Mouse (Mus musculus): ENCODE measurements around the gene Shc4.

Gene Shc4

DNA sequence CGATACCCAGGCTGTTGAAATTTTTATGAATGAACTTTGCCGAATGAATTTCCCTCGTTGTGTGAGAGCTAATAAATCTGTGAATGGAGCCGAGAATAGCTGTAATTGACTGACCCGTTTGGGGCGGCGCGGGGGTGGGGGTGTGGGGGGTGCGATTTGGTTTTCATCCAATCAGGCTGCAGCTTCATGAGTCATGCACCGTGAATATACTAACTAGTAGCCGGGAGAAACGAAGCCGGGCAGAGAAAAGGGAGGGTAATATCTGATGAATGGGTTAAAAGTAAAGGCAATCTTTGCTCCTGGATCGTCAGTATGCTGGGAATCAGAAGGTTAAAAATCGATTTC is at the start of gene Shc4:
Shc4 (minus strand) TSS at position 63 of the 345 bp plus-strand sequence.
- DNase-seq = no peak

GRCm38 (mm10) chr2:125765029-125765428 is 41.1 kb upstream of the Shc4 start:
- DNase-seq = no peak

DNA sequence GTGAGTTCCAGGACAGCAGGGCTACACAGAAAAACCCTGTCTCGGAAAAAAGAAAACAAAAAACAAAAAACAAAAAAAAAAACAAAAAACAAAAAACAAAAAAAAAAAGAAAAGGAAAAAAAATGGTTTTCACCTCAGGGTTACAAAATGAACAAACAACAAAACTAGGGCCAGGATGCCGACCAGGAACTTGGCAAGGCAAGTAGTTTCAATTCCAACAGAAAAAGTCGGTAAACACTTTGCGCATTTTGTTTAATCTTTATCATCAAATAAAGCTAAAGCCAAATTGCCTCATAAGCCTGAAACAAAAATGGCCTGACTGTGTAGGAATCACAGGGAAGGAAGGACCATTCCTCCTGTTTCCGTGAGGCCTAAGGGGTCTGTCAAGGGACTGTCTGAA is 40.6 kb upstream of the Shc4 start:
- no peak for DNase-seq

DNA sequence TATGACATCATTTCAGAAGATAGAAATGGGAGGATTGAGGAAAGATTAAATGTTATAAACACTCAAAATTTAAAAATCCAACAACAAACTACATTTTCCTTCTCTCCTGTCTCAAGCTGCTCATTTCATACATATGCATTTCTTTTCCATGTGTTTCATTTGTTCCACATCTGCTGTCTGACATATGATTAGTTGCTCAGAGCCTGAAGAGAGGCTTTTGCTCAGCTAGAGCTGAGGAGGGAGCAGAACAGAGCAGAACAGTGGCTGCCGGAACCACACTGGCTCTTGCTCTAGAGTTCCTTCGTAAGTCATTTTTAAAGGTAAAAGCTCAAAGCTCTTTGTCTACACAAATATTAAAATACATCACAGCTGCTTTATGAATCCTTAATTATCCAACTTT is 25.4 kb upstream of the Shc4 start:
- no peak for DNase-seq

DNA sequence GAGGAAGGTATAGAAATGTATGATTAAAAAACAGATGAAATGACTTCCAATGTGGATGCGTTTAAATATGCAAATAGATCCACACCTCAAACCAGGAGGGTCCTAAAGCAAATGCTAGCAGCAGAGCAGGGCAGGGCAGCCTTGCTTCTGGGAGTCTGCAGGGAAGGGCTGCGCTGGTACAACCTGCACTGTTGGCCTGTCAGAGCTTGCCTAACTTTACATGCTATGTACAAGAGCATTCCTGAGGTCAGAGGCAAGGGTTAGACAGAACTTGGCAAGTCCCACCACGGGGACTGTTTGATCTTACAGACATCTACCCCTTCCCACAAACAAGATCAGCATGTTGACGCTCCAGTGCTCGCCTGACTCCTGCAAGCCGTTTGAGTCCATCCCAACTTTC is 15.4 kb upstream of the Shc4 start:
- DNase-seq = no peak

GRCm38 (mm10) chr2:125738718-125739117 is 14.8 kb upstream of the Shc4 start:
- no peak for DNase-seq

DNA sequence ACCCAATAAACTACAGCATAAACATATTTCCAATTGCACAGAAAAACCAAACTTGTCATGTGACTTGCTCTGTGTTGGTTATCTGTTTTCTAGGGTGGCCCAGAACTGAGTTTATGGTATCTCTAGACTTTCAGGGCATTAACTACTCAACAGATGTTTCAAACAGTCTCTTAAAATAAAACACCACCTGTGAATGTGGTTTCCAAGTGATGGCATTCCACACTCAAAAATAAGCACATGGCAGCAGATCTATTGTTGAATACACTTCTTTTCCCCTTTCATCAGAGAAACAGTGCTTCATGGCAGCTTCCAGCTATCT is 12.0 kb upstream of the Shc4 start:
- DNase-seq = no peak

DNA sequence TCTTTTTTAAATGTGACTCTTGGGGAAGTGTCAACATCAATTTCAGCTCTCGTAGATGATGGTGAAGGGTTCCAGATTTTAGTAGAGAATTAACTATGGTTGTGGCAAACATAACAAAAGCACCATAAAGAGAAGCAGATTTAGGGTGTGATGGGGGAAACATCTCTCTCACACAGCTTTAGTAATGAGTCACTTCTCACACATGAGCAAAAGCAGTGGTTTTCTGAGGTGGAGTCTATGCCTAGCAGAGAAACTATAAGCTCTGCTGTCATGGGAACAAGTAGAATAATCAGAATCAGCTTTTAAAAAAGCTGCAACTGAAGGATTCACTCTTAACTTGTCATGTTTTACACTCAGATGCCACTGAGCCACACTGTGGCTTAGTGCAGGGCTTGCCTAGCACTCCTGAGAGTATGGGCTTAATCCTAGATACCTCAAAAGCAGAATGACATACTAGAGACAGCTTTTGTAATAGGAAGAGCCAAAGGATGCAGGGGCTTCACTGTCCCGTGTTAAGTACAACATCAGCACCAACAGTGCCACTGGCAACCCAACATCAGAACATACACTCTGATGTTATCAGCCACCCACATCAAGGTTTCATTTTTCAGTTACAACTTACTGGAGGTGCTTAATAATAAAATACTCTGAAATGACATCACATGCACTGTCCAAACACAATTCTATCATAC is 11.5 kb upstream of the Shc4 start:
- DNase-seq = no peak

GRCm38 (mm10) chr2:125734741-125735140 is 10.8 kb upstream of the Shc4 start:
- DNase-seq = no peak

GRCm38 (mm10) chr2:125731763-125732560 is 8.0 kb upstream of the Shc4 start:
- peak; percentile 88 for DNase-seq

DNA sequence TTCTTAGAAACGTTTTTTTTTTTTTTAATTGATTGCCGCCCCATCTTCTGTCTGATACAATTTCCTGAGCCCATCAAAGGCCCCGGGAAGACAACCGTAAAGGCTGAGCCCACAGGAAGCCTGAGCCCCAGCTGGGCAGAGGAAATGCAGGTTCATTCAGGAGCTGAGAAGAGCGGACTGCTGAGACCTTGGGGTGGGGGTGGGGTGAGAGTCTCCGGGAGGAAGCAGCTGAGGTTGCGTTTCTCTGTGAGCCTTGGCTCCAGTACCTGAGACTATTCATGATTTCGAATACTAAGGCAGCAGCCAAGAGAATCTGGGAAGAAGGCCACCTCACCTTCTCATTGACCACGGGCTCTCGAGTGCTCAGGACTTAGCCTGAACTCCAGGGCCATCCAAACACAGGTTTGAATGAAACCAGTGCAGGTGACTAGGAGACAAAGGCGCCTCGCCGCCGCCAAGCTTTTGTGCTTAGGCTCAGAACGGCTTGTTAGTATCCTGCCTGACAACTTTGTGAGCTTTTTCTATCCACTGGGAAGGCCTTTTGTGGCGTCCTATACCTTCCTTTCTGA is 682 bp upstream of the Shc4 start:
- no peak for DNase-seq

DNA sequence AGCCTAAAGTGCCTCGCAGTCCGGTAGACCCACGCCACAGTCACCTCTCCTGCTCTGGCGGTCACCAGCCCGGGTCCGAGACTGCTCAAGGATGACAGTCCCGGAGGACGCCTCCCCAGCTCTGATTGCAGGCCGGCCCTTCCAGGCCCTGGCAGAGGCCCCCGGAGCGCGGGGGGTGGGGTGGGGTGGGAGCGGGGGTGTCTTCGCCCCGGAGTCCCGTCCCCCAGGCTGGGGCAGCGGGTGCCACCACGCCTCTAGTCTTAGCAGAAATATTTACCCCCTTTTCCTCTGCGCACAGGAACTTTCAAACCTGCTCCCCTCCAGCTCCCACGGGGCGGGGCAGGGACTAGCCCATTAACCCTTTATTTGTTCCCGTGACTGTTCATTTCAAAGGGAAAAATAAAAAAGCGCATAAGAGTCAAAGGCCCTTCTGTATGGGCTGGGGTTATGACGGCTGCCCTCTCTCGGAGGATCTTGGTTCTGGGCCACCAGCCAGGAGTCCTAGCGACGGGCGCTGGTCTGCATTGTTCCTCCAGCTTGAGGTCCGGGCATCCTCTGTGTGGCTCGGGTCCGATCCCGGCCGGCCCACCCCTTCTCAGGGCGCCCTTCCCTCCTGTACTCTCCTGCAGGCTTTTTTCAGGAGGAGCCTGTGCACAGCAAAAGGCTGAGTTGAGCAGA is 401 bp downstream of the Shc4 start:
- DNase-seq = peak; percentile 35

- no peak for DNase-seq
Measured at GRCm38 (mm10) chr2:125723086-125723407, 901 bp downstream of the Shc4 start.

DNA sequence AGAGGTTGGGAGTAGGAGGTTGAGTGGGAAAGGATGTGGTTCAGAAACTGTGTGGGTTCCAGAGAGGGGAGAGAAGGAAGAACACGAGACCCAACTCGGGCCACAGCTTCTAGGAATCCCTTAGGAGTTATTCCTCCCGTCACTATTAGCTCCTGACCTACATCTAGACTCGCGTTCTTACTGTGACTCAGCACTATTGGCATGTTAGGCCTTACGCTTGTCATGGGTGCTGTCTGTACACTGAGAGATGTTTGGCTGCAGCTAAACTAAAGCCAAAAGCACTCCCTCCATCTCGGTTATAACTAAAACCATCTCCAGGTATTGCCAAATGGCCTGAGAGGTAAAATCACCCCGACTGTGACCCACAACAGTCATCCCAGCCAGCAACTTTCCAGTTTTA is 7.3 kb downstream of the Shc4 start:
- DNase-seq = no peak

GRCm38 (mm10) chr2:125706510-125706921 is 17.4 kb downstream of the Shc4 start:
- DNase-seq = no peak

GRCm38 (mm10) chr2:125704907-125705631 is 18.9 kb downstream of the Shc4 start:
- no peak for DNase-seq

DNA sequence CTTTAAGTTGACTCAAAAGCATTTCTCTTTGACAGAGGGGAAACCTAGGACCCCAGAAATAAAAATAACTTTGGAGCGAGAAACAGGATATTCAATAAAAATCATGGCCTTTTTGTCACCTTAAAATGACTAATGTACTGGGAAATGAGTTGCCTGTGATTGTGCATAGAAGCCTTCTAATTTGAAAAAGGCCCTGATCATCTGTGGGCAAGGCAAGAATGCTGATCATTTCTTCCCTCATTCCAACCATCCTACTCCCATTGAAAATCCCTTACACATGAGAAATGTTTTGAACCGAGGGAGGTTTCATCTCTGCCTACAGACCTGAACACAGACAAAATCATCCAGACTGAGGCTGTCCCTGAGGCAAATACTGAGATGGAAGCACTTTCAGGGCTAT is 21.1 kb downstream of the Shc4 start:
- DNase-seq = no peak

GRCm38 (mm10) chr2:125701606-125702005 is 22.3 kb downstream of the Shc4 start:
- no peak for DNase-seq

DNA sequence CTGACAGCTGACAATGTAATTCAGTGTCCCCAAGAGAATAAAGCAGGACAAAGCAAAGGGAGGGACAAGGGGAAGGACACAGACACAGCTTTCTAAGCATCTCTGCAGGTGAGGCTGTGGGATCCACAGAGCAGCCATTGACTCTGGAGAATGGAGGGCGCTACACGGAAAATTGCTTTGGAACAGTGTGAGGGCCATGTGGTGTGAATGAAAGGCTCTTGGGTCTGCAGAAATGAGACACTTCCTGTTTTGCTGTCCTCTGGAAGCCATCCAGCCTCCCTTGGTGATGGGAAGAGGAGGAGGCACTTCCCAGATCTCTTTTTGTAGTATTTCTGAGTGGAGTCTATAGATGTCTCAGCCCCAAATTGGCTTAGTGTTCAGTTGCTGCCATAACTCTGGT is 27.7 kb downstream of the Shc4 start:
- no peak for DNase-seq

DNA sequence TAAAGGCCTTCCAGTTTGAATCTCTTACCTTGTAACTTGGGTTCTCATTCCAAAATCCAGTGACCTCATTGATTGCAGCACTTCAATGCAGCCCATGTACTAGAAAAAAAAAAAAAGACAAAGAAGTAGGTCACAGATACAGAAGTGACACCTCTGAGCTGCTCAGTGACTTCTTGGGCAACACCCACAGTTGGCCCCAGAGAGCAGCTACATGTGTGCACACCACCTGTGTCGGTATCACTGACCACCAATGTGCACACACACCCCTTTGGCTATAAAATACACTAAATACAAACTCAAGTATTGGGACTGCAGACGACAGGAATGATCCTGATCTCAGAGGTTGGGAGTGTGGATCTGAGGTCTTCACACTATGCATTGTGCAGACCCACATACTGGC is 29.1 kb downstream of the Shc4 start:
- no peak for DNase-seq

- DNase-seq = peak; percentile 11
Measured at GRCm38 (mm10) chr2:125692010-125692409, 31.9 kb downstream of the Shc4 start.

GRCm38 (mm10) chr2:125685441-125686150 is 38.4 kb downstream of the Shc4 start:
- no peak for DNase-seq

Data from right cerebral cortex, postnatal 25 days (tissue).